In the genomic region with DNA sequence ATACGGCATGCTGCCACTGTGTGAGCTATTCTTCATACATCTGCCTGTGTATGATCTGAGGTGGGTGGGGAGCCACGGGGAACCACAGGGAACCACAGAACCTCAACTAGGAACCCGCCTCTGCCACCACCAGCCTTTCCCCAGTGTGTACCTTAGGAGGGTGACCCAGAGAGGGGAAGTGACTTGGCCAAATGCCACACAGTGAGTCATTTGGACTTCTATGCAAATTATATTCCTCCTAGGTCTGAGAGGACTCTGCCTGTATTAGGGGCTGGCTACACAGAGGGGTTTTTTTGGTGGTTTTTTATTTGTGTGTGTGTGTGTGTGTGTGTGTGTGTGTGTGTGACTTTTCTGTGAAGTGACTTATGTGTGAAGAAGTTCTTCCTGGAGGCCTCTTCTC, we compare ENCODE assay signal across 8 mouse cellular contexts. TPM values are rescaled to one million over a fixed set of nuclear protein-coding genes. Genes with fewer than 3 reads are reported as not detected.
DNase-seq lines count a peak whose midpoint lies in the region; ATAC-seq lines count a peak whose summit lies in the region.

No protein-coding gene starts in this region.

- peak; percentile 91 for ATAC-seq in activated CD4-positive, CD25-positive, alpha-beta regulatory T cell, adult 4 months
- ATAC-seq in inflammation-experienced regulatory T-cells, adult 6 months, result peak; percentile 91
- peak; percentile 84 for ATAC-seq in megakaryocyte, adult 5-6 weeks (ENCODE audit: poor library complexity, severe bottlenecking)

- peak; percentile 85 for DNase-seq in CD4-positive, CD25-positive, alpha-beta regulatory T cell, adult 2 months (ENCODE audit: low read depth, low spot score)
- no peak for DNase-seq in right cerebral cortex, postnatal 14 days
- DNase-seq in layer of hippocampus, adult 9-10 months (ENCODE audit: low spot score), result no peak
- no peak for DNase-seq in right cerebral cortex, postnatal 4 days
- no peak for DNase-seq in layer of hippocampus, adult 8-10 months (ENCODE audit: low spot score in 2 of 2)

RNA-seq across cellular contexts. Expression of a gene that starts 9.9 kb away (rescaled TPM):
- 10 to 100 TPM; 18.6 to 30.1 TPM for polyA plus RNA-seq in activated CD4-positive, CD25-positive, alpha-beta regulatory T cell, adult 4 months (2017; shearing (Covaris generic))
- 10 to 100 TPM; 16.5 to 35.9 (median 32.7) TPM for polyA plus RNA-seq in inflammation-experienced regulatory T-cells, adult 6 months (2017; shearing (Covaris generic))
- total RNA-seq in megakaryocyte, adult 5-6 weeks (2015), result 3.3 TPM in 2 replicates
- 2.6 and 3.0 TPM in 2 replicates for total RNA-seq in megakaryocyte, adult 5-6 weeks (2017)
- total RNA-seq in layer of hippocampus, adult 8-10 months (2022), result 1 to 10 TPM; 1.1 to 2.7 (median 1.9) TPM
